Mouse (Mus musculus): Measurements from ENCODE around the gene Nlrp6. TPM values are rescaled to one million over a fixed set of nuclear protein-coding genes. Genes with fewer than 3 reads are reported as not detected.
"Not testable (repeated sequence)": the region's sequence is repeated elsewhere in the genome, so short reads cannot be mapped to it uniquely, and the experiment has no call there.

Nlrp6 gene
- polyA plus RNA-seq, 1 experiment, result 93.6 TPM

DNA sequence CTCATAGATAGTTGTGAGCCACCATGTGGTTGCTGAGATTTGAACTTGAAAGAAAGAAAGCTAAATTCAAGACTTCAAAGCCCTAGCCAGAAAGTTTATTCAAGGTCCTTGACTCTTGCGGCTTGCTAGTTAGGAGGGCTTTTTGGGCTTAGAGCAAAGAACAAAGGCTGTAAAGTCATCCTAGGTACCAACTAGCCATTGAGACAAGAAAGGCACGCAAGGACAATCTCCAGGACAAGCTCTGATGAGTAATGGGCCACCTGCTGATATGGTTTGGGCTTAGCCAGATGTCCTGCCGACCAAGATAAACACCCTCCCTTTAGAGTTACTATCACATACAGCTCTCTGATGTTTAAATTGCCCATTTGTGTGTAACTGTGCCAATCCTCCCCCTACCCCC lies 48.0 kb downstream of the Nlrp6 start:
- not testable (repeated sequence) for DNase-seq (ENCODE audit: low read depth, low spot score)
- 40% methylated on average over 3 of the region's 3 CpGs for WGBS

DNA sequence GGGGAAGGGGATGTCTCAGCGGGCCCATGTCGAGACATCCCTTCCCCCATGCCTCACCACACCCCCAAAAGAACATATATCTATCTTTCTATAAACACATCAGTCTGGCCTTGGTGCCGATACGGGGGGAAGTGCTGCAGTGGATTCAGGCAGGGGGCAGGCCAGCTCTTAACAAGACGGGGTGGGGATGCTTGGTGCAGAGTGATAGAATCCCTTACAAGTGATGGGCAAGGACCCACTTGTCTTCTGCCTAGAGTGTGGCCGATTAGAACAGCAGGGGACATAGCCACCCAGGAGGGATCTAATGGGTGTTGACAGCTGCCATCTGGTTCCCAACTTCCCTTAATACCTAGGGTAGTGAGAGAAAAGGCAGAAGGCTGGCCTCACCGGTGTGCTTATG lies 50.2 kb downstream of the Nlrp6 start:
- 64% methylated on average over 7 of the region's 7 CpGs for WGBS

DNA sequence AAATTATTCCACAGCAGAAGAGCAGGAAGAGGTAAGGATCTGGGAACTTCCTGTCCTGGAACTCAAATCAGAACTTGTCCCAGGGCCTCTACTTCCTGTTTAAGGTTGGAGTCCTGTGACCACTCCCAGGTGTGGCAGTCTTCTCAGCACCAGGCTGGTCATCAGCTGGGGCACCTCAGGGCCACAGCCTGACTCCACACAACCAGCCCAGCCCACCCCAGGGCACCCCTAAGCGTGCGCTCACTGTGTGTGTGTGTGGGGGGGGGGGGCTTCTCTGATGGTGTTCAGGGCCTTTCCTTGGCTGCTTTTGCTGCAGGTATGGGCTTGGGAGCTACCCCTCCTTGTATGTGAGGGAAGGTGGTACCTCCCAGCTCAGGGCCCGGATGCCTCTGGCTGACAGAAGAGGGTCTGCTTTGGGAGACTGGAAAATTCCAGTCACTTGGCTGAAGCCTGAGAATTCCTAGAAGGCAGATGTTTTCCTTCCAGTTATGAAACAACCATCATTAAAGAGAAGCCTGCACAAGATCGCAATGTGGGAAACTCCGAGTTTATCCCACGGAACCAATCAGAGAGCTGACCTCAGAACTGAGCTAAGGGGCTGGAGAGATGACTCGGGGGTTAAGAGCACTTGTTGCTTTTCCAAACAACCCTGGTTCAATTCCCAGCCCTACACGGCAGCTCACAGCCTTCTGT lies 50.9 kb downstream of the Nlrp6 start:
- 65% methylated on average over 8 of the region's 8 CpGs for WGBS
- no peak for DNase-seq (ENCODE audit: low read depth, low spot score)

More for the DNA sequence above, 50.2 kb downstream of the Nlrp6 start:
- no peak for DNase-seq (ENCODE audit: low read depth, low spot score)

DNA sequence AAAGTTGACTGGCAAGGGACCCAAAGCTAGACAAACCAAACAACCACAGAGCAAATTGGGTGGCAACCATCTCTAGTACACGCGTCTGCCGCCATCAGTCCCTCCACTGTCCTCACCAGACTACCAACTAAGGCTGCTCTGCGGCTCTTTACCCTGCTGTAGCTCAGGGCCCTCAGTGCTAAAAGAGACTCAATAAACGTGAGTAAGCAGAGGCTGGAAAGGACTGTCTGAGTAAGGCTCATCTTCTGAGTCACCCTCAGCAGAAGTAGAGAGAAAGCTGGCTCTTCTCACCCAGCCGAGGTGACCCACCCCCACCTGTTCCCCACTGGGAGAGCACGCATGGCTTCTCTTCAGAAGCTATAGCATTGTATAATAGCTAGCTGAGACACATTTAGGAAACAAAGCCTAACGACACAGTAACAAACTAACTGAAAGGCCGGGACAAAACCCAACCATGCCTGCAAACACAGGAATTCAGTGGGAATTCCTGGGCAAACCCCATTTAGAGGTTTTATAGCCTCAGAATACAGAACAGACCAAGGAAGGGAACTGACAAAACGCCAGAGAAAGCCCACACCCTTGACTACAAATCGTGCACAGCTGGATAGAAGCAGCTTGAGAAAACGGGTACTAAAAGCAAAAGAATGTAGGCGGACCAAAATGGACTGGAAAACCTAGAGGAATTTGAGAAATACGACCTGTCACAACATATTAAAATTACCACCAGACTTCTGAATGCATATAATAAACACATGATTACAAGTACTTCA lies 52.9 kb downstream of the Nlrp6 start:
- 38% methylated on average over 14 of the region's 14 CpGs for WGBS
- no peak for DNase-seq (ENCODE audit: low read depth, low spot score)

DNA sequence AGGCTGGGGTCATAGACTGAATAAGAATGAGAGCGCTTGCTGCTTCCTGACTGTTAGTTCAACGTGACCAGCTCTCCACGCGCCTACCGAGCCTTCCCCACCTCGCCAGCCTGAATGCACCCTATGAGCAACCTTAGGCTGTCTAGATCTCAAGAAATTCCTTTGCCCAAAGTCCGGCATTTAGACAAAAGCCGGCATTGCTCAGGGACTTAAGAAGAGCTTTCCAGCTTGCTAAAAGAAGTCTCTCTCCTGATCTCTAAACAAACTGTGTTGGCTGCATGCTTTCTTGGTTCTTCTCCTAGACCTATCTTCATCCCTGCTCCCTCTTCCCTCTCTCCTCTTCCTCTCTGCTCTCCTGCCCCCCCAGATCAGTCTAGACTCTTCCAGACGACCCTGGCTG lies 54.2 kb downstream of the Nlrp6 start:
- no peak for DNase-seq (ENCODE audit: low read depth, low spot score)
- 63% methylated on average over 9 of the region's 9 CpGs for WGBS

DNA sequence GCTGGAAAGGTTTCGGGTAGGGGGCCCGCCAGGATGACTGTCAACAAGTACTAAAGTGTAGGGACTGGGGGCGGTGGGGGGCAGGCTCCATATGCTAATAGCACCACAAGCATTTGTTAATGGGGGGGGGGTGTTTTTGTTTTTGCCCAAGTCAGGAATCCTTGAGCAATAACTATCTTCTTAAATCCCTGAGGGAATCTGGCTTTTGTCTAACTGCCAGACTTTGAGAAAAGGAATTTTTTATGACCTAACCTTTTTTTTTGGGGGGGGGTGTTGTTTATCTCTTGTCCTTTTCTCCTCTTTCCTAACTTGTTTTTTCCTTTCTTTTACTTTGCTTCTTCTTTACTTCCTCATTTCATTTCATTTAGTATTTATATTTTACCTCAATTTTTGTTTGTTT lies 54.8 kb downstream of the Nlrp6 start:
- DNase-seq (ENCODE audit: low read depth, low spot score), result no peak
- WGBS, result 73% methylated on average over 3 of the region's 3 CpGs

DNA sequence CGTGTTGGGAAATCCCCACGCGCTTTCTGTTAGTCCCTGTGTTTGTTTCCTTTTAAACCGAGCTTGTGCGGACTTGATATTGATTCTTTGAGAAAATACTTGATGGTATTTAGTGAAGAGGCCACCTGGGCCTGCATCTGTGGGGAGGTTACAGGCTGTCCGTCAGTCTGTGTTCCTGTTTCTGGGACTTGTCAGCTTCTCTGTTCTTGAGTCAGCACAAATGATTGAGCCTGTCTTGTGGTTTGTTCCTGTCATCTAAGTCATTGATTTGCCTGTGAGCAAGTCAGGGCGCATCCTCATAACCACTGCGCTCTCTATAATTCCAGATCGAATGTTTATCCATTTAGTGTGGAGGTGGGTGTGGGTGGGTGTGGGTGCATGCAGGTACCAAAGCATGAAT lies 56.0 kb downstream of the Nlrp6 start:
- DNase-seq (ENCODE audit: low read depth, low spot score), result not testable (repeated sequence)
- 89% methylated on average over 9 of the region's 9 CpGs for WGBS

Other genes with a start within 250 kb of the Nlrp6 start
- not detected in 2 replicates for gene Olfr45, start 239.0 kb upstream of the Nlrp6 start, polyA plus RNA-seq (2012; rRNA removed)
- not detected in 2 replicates for gene Olfr541, start 223.6 kb upstream of the Nlrp6 start, polyA plus RNA-seq (2012; rRNA removed)
- gene Cyp2e1, start 157.2 kb upstream of the Nlrp6 start, polyA plus RNA-seq (2012; rRNA removed), result 0.75 and 1.4 TPM in 2 replicates
- gene Syce1, start 133.1 kb upstream of the Nlrp6 start, polyA plus RNA-seq (2012; rRNA removed), result not detected in 2 replicates
- 0.15 and 0.20 TPM in 2 replicates for gene Zfp941, start 98.7 kb upstream of the Nlrp6 start, polyA plus RNA-seq (2012; rRNA removed)
- gene Urah, start 85.9 kb upstream of the Nlrp6 start, polyA plus RNA-seq (2012; rRNA removed), result 47.2 and 49.4 TPM in 2 replicates
- gene Scgb1c1, start 75.4 kb upstream of the Nlrp6 start, polyA plus RNA-seq (2012; rRNA removed), result not detected in 2 replicates
- gene Odf3, start 73.1 kb upstream of the Nlrp6 start, polyA plus RNA-seq (2012; rRNA removed), result not detected in 2 replicates
- gene Gm45785, start 64.6 kb upstream of the Nlrp6 start, polyA plus RNA-seq (2012; rRNA removed), result not detected in 2 replicates
- gene Ric8a, start 63.9 kb upstream of the Nlrp6 start, polyA plus RNA-seq (2012; rRNA removed), result 93.2 and 103 TPM in 2 replicates
- 22.0 and 22.5 TPM in 2 replicates for gene Bet1l, start 63.3 kb upstream of the Nlrp6 start, polyA plus RNA-seq (2012; rRNA removed)
- 79.6 and 86.8 TPM in 2 replicates for gene Psmd13, start 38.9 kb upstream of the Nlrp6 start, polyA plus RNA-seq (2012; rRNA removed)
- 18.4 and 23.3 TPM in 2 replicates for gene Sirt3, start 38.6 kb upstream of the Nlrp6 start, polyA plus RNA-seq (2012; rRNA removed)
- 3.4 and 4.4 TPM in 2 replicates for gene Cox8b, start 20.5 kb upstream of the Nlrp6 start, polyA plus RNA-seq (2012; rRNA removed)
- 20.5 and 23.1 TPM in 2 replicates for gene Pgghg, start 20.5 kb downstream of the Nlrp6 start, polyA plus RNA-seq (2012; rRNA removed)
- gene Ifitm5, start 29.4 kb downstream of the Nlrp6 start, polyA plus RNA-seq (2012; rRNA removed), result 0.86 and 0.95 TPM in 2 replicates
- not detected in 2 replicates for gene Gm45717, start 35.0 kb downstream of the Nlrp6 start, polyA plus RNA-seq (2012; rRNA removed)
- gene Ifitm2, start 35.1 kb downstream of the Nlrp6 start, polyA plus RNA-seq (2012; rRNA removed), result 596 and 675 TPM in 2 replicates
- 138 and 161 TPM in 2 replicates for gene Ifitm1, start 46.3 kb downstream of the Nlrp6 start, polyA plus RNA-seq (2012; rRNA removed)
- gene Ifitm3, start 89.9 kb downstream of the Nlrp6 start, polyA plus RNA-seq (2012; rRNA removed), result 306 and 461 TPM in 2 replicates
- gene Ifitm6, start 97.0 kb downstream of the Nlrp6 start, polyA plus RNA-seq (2012; rRNA removed), result 6.3 and 8.3 TPM in 2 replicates
- gene Gm17387, start 108.2 kb downstream of the Nlrp6 start, polyA plus RNA-seq (2012; rRNA removed), result not detected in 2 replicates
- gene B4galnt4, start 140.2 kb downstream of the Nlrp6 start, polyA plus RNA-seq (2012; rRNA removed), result 15.8 and 22.3 TPM in 2 replicates
- gene Pkp3, start 157.3 kb downstream of the Nlrp6 start, polyA plus RNA-seq (2012; rRNA removed), result 101 and 143 TPM in 2 replicates
- gene Sigirr, start 179.7 kb downstream of the Nlrp6 start, polyA plus RNA-seq (2012; rRNA removed), result 41.3 and 41.8 TPM in 2 replicates
- gene Ano9, start 196.9 kb downstream of the Nlrp6 start, polyA plus RNA-seq (2012; rRNA removed), result 143 and 205 TPM in 2 replicates
- gene Ptdss2, start 201.5 kb downstream of the Nlrp6 start, polyA plus RNA-seq (2012; rRNA removed), result 23.6 and 28.1 TPM in 2 replicates

All from large intestine, adult 2 months (tissue).